Mouse (Mus musculus) thymus, postnatal 0 days (tissue): ENCODE measurements around the gene Col27a1. TPM values are rescaled to one million over a fixed set of nuclear protein-coding genes. Genes with fewer than 3 reads are reported as not detected.

Source experiments
- DNase-seq: peaks from one replicate; pipeline ENCODE4 v3.0.0-alpha.2; 2015; ENCODE audit warnings: low spot score
- polyA plus RNA-seq: library from polyadenylated mRNA; unstranded; fragments of >200 nt; fragmentation: Nextera tagmentation; extraction: Ambion mirVana; gene quantifications from 2 replicates; pipeline ENCODE4 v1.2.1, GENCODE M21; 2015

Col27a1 gene
- polyA plus RNA-seq, 1 experiment from 2014 or later, result 1.9 TPM

DNA sequence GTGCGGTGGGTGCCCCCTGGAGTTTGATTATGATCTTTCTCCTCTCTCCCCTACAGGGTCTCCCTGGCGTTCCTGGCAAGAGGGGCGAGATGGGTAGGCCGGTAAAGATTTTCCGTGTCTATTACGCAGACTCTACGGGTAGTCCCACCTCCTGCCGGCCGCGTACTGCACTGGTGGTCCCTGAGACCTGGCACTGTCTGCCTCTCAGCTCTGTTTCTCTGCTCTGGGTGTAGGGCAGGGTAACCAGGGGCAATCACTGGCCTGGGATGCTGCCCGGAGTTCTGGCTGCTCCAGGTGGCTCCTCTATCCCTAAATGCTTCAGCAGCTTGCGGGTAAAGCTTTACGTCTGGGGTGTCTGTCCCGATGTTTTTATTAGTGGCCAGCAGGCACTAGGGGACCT lies 44.3 kb downstream of the Col27a1 start:
- DNase-seq, result no peak

GRCm38 (mm10) chr4:63259066-63259465 lies 45.3 kb downstream of the Col27a1 start:
- DNase-seq, result no peak

DNA sequence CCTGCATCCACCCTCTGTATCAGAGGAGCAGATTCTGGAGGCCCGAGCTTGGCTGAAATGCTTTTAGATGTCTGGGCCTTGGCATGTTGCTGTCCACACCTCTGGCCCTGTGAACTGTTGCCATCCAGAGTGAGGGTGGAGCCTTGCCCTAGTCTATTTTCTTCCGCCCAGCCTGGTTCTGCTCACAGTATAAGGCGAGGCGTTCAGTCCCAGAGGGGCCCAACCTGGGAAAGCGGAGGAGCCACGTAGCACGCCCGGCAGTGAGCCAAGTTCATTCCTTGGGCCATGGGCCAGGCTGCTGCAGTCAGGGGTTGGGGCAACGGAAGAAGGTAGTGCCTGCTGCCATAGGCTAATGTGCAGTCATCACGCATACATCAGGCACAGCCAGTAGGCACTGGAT lies 46.7 kb downstream of the Col27a1 start:
- no peak for DNase-seq

DNA sequence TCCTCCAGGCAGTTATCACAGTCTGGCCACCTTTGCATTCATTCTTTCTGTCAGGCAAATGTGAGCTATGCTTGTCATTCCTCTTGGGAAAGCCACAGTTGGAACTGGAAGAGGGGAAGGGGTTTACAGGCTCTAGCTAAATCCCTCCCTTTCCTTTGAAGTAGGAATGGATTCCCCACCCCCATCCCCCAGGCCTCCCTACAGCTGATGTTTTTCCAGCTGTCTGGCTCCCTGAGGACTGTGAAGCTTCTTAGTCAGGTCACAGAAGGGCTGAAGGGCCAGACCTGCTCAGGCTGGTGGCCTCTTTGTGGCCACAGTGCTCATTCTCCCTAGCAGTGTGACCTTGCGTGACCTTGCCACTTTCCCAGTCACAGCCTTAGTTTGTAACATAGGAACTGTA lies 49.1 kb downstream of the Col27a1 start:
- DNase-seq, result no peak

DNA sequence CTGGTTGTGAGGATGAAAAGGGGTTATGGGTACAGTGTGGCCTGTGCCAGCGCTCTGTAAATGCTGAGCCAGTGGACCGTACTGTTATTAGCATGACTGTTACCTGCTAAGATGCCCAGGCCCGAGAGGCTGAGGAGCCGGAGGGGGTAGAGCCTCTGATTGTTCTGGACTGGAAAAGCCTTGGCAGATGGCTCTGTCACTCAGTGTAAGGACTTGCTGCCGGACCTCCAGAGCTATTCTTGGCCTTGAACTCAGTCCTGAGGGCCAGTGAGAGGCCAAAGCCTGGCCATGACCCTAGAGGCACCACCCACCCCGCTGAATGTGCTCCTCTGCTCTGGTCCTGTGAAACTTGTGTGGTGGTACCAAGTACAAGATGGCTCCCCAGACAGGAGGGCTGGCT lies 52.5 kb downstream of the Col27a1 start:
- no peak for DNase-seq

DNA sequence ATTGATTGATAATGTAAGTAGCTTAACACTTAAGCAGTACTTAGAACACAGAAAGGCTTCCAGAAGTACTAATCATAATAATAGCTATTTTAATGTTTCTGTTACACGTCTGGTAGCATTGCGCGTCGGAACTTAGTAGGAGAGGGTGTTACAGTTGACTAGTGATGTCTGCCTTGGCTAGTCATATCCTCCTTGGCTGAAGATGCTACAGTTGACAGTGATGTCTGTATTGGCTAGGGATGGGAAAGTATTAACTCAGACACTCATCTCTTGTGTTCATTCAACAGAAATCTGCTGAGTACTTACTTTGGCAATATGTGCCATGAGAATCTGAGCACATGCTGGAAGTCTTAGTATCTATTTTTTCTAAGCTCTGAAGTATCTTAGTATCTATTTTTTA lies 53.3 kb downstream of the Col27a1 start:
- DNase-seq, result no peak

DNA sequence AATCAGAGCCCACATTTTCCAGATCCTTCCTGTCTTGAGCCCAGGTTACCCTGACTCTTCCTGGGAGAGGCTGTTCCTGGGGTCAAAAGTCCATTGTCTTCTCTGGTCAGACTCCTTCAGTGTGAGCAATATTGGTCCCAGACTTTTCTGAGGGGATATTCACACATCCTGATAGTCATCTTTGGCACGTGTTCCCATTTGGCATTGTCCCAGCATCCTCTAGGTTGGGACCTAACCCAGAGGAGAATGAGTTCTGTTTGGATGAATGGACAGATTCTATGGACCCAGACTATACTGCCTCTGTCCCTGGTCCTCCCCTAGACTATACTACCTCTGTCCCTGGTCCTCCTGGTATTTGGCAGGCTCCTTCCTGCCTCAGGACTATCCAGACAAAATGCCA lies 53.8 kb downstream of the Col27a1 start:
- no peak for DNase-seq

DNA sequence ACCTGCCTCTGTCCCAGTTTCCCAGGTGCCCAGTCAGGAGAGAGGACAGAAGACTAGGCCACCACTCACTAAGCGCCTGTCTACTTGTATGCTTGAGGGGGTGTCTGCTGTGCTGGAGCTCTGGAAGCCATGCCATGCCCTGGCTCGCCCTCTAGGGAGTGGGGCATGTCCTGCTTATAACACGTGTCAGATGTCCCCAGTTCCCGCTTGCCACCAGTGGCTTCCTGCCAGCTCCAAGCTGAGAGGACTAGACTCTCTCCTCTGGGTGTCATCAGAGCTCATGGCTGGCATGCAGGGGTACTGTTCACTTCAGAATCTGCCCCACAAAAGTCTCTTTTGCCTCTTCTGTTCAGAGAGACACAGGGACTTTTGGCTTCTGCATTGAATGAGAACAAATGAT lies 55.0 kb downstream of the Col27a1 start:
- no peak for DNase-seq

DNA sequence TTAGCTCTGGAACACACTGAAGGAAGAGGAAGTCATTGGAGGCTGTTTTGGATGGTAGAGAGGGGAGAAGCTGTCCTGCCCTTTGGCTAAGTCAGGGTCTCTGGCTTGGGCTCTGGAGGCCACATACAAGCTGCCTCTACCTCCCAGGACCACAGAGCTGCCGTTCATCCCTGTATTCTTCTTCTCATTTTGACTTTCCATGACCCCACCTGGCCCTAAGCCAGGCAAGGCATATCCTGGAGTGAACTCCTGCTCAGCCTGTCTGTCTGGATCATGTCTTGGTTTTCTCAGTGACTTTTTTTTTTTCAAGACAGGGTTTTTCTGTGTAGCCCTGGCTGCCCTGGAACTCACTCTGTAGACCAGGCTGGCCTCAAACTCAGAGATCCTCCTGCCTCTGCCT lies 60.7 kb downstream of the Col27a1 start:
- no peak for DNase-seq

- no peak for DNase-seq
Observed at GRCm38 (mm10) chr4:63275251-63275650, 61.4 kb downstream of the Col27a1 start.

- DNase-seq, result no peak
Observed at GRCm38 (mm10) chr4:63276571-63276970, 62.8 kb downstream of the Col27a1 start.

DNA sequence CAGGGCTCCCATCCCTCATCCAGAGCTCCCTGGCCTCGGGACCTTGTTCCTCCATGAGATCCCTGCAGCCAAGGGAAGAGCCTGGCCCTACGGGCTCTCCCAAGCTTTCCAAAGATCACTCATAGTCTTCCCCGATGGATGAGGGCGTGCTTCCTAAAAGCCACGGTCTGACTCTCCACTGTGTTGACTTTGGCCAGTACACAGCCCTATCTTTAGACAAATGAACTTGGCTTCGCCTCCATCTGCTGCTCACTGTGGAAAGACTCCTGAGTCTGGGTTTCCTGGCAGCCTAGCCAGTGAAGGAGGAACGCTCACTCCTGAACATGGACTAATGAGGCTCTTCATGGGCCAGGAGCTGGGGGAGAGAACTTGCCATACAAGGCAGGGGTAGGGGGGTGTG lies 65.0 kb downstream of the Col27a1 start:
- DNase-seq, result no peak

DNA sequence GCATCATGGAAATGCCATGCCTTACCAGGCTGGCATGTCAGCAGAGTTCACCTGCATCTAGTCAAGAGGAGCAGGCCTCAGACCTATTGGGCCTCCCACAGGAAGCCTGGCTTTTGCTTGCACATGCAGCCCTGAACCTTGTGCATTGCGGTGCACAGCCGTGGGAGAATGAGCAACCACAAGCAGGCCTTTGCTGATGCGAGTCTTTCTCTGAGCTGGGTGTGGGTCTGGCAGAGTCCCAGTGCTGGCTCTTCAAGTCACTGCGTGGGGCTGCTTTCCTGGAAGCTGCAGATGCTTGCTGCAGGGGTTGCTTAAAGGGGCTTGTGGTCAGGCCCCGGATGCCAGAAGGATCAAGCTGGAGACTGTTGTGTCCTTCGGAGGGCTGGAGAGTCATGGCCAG lies 67.9 kb downstream of the Col27a1 start:
- peak; percentile 12 for DNase-seq

DNA sequence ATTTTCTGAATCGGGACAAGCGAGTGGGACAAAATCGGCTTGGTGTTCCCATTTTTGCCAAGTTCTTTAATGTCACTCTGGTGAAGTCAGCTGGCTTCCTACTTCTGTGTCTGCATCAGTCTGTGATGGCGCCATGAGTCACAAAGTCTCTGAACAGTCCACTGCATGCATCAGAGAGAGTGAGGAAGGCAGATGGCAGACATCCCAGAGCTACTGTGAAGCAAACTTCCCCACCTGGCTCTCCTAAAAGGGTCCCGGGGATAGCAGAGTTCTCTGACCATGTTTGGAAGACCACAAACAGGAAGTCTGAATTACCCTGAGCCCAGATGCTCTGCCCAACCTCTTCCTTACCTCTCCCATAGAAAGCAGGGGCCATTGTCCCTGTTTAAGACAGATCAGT lies 69.5 kb downstream of the Col27a1 start:
- no peak for DNase-seq

DNA sequence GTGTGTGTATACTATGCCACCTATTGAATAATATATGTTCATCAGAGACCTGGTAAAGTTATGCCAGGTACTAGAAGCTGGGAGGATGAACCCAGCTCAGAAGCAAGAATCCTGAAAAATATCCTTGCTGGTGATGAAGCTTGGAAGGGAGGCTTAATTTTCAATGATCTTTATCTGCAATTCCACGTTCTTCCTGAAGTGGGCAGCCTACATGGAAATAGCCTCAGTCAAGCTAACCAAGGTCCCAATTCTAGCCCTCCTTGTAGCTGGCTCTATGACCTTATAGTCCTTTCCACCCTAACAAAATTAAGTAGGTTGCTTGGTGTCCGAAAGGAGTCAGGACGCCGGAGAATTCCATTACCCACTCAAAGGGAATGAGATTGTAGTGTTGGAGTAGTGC lies 72.2 kb downstream of the Col27a1 start:
- no peak for DNase-seq

DNA sequence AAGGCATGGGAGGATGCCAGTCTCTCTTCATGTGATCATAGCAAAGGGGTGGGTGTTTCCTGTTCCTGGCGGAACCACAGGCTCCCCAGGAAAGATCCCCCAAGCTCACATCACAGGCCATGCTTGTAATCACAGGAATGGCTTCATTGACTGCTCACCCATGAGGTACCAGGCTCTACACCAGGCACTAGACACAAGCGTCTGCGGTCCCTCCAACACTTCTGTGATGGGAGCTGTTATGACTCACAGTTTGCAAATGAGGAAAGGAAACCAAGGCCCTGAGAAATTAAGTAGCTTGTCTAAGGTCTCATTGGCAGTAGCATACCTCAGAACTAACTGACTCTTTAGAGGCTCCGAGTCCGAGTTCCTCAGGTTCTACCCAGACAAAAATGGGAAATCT lies 74.7 kb downstream of the Col27a1 start:
- DNase-seq, result no peak

DNA sequence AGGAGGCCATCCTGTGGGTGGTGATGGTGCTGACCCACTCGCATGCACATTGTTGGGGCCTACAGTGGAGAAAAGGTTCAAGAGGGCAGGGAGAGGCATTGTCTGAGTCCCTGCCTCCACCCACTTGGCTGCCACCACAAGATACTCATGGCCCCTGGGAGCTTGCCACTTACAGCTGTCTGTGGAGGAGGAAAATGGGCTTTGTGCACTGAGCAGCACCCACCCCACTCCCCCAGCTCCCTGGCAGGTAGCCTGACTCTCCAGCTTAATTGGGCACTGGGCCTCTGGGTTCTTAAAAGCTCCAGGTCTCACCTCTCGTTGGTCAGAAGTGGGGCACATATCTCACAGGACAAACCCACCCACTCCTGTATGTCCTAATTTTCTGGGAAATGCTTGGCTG lies 76.3 kb downstream of the Col27a1 start:
- no peak for DNase-seq

GRCm38 (mm10) chr4:63291075-63291474 lies 77.3 kb downstream of the Col27a1 start:
- no peak for DNase-seq

DNA sequence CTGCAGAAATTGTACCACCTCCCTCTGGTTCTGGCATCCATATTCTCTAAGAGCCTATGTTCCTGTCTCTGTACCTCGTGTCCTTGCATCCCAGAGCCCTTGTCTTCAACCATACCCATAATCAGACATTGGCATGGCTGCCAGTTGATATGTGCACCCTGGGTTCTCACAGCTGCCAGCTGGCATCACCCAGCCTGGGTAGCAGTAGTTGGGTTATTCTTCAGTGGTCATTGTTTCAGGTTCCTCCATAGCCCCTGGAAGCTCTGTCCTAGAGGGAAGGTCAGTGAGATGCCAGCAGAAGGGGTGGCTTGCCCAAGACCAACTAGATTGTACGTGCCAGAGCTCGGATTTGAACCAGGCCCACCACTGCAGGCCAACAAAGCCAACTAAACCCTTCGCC lies 77.9 kb downstream of the Col27a1 start:
- DNase-seq, result no peak

- DNase-seq, result no peak
Observed at GRCm38 (mm10) chr4:63295641-63296040, 81.8 kb downstream of the Col27a1 start.

- no peak for DNase-seq
Observed at GRCm38 (mm10) chr4:63296263-63296662, 82.5 kb downstream of the Col27a1 start.

- DNase-seq, result no peak
Observed at GRCm38 (mm10) chr4:63296876-63297275, 83.1 kb downstream of the Col27a1 start.

DNA sequence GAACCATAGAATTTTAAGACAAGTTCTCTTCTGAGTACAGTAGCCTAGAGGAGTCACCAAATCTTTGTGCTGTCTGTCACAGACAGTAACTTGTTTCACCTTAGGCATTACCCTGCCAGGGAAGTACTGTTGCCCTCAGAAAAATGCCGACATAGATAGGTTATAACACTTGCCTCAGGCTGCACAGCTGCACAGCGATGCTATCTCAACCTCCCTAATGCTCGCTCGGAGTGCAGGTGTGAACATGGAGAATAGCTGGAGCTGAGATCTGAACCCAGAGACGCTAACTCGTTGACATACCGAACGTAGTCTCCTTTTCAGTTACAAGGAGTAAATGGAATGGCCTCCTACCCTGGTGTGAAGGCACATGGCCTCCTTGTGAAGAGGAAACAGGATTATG lies 84.4 kb downstream of the Col27a1 start:
- no peak for DNase-seq

DNA sequence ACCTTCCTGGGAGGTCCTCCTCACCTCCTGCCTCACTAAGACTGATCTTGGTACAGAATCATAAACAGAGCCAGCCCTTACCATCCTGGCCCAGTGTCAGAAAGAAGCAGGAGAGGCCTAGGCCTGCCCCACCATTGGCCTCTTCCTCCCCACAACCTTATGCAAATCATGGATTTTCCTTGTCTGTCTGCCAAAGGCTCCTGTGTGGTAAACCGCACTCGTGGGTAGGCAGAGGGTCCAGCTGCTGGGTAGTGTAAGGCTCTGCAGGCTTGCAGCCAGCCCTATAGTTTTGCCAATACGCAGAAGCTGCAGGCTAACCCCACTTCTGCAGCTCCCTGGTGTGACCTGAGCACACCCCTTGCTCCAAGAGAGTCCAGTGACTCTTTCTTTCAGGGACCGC lies 88.8 kb downstream of the Col27a1 start:
- no peak for DNase-seq
